Mouse (Mus musculus): ENCODE results near the gene Cpa5. TPM values are rescaled to one million over a fixed set of nuclear protein-coding genes. Genes with fewer than 3 reads are reported as not detected.

The Cpa5 gene
- polyA plus RNA-seq, 1 experiment from 2014 or later, result 0.16 TPM

DNA sequence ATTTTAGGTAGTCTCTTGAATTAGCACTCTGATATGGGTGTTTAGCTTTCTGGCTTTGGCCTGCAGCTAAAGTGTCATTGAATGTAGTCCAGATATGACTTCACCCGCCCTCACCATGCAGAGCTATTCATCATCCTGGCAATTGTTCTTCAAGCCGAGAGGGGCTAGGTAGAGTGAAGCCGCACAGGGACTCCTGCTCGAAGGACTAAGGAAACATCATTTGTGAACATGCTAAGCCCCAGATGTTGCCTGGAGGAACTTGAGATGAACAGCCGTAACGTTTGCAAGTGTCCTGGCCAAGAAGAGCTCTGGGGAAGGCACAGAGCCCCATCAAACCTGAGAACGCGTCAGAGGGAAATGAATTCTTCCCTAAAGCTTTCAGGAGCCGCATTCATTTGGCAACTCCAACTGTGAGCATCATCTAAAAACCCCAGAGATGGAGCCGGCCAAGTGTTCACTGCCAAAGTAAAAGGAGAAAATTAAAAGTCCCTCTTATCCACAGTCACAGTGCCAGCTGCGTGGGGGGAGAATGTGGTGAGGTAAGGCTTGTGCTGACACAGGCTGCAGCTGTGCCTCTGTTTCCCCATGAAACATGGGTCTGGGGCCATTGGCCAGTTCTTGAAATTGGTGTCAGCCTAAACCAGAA, 39.0 kb downstream of the Cpa5 start:
- H3K36me3 ChIP-seq (ENCODE audit: control insufficient read depth, insufficient read depth, low read length), result no peaks in the 10 kb centered on the region
- H3K4me3 ChIP-seq (ENCODE audit: low read depth, low read length), result no peak overlapping the region
- H3K4me2 ChIP-seq (replicated peaks; ENCODE audit: low read depth), result no peak overlapping the region
- H3K27ac ChIP-seq (replicated peaks), result peak overlapping the region; percentile 30; the same call in 1 of the 2 replicates
- 52% methylated on average over 11 of the region's 11 CpGs for WGBS
- H3K9ac ChIP-seq (ENCODE audit: low read length), result no peak overlapping the region
- H3K4me1 ChIP-seq (replicated peaks; ENCODE audit: control insufficient read depth, insufficient read depth), result no peaks in the 10 kb centered on the region
- no peak for DNase-seq (ENCODE audit: low spot score)
- peak; percentile 40; the same call in 1 of the 2 replicates for ATAC-seq (ENCODE audit: low FRiP score, low TSS enrichment)
- no peaks in the 10 kb centered on the region for H3K9me3 ChIP-seq (ENCODE audit: control insufficient read depth, low read length)
- no peaks in the 10 kb centered on the region for H3K27me3 ChIP-seq (ENCODE audit: control insufficient read depth, insufficient read depth, low read length)
- no peak for TF ChIP-seq EP300 (optimal IDR thresholded peaks at IDR 0.05)
- no peak for TF ChIP-seq CTCF (IDR thresholded peaks at IDR 0.05; ENCODE audit: low read depth)

DNA sequence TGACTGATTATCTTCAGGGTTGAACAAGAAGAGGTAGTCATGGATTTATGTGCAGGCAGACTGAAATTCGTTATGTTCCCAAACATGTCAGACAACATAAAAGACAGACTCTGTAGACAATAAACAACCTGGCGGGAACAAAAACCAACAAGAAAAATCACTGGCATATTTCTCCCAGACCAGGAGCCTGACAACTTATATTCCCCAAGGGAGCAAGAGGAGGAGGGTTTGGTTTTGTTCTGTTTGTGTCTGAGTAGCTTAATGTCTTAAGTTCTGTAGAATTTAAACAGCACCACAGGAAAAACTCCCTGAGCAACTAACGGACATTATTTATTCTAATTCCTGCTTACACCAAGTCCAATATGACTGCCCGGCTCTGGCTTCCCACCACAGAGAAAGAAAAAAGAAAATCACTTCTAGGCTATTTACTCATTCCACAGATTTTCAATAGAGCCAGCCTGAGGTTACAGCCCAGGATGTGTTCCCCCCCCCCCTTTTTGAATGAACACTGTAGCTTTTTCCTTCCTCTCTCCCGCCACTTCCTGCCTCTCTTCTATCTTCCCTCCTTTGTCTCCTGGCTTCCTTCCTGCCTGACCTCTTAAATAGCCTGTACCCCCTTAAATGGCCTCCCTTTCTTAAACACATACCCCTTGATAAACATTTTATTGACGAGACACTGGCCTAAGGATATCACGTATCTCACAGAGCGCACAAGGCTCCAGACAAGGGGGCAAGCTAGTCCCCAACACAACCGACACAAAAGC, 41.8 kb downstream of the Cpa5 start:
- peak overlapping the region; percentile 53 for H3K27ac ChIP-seq (replicated peaks)
- ATAC-seq (ENCODE audit: low FRiP score, low TSS enrichment) (no peak), DNase-seq (ENCODE audit: low spot score) (no peak)
- H3K4me2 ChIP-seq (replicated peaks; ENCODE audit: low read depth), result no peak overlapping the region
- no peak overlapping the region for H3K4me3 ChIP-seq (ENCODE audit: low read depth, low read length)
- H3K4me1 ChIP-seq (replicated peaks; ENCODE audit: control insufficient read depth, insufficient read depth), result no peaks in the 10 kb centered on the region
- WGBS, result 39% methylated on average over 9 of the region's 9 CpGs
- H3K9ac ChIP-seq (ENCODE audit: low read length), result no peak overlapping the region
- no peaks in the 10 kb centered on the region for H3K36me3 ChIP-seq (ENCODE audit: control insufficient read depth, insufficient read depth, low read length)
- no peaks in the 10 kb centered on the region for H3K27me3 ChIP-seq (ENCODE audit: control insufficient read depth, insufficient read depth, low read length)
- no peaks in the 10 kb centered on the region for H3K9me3 ChIP-seq (ENCODE audit: control insufficient read depth, low read length)
- no peak for TF ChIP-seq CTCF (IDR thresholded peaks at IDR 0.05; ENCODE audit: low read depth)
- TF ChIP-seq EP300 (optimal IDR thresholded peaks at IDR 0.05), result no peak

DNA sequence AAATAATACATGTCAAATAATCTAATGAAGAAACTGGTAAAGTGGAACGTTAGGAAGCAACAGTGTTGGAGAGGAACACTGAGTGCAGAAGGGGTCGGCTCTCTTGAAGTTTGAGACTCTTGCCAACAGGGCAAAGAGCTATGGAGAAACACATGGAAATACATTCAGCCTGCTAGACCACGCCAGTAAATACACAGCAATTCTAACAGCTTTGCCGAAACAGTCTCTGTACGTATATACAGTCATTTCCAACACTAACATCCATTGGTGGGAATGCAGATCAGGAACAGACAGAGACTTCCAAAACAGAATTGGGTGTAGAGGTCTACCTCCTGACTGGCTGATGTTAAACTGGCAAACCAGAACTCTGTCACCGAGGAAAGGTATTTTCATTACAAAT, 42.7 kb downstream of the Cpa5 start:
- Histone ChIP-seq H3K36me3 (ENCODE audit: control insufficient read depth, insufficient read depth, low read length) (no peaks in the 10 kb centered on the region), H3K9me3 (ENCODE audit: control insufficient read depth, low read length) (no peaks in the 10 kb centered on the region), H3K4me1 (replicated peaks; ENCODE audit: control insufficient read depth, insufficient read depth) (no peaks in the 10 kb centered on the region), H3K27ac (replicated peaks) (no peak overlapping the region; the same call in 1 of the 2 replicates), H3K4me2 (replicated peaks; ENCODE audit: low read depth) (no peak overlapping the region), H3K27me3 (ENCODE audit: control insufficient read depth, insufficient read depth, low read length) (no peaks in the 10 kb centered on the region), H3K9ac (ENCODE audit: low read length) (no peak overlapping the region), H3K4me3 (ENCODE audit: low read depth, low read length) (no peak overlapping the region)
- DNase-seq (ENCODE audit: low spot score), result no peak
- WGBS, result 51% methylated on average over 6 of the region's 6 CpGs
- TF ChIP-seq CTCF (IDR thresholded peaks at IDR 0.05; ENCODE audit: low read depth), result no peak
- no peak for TF ChIP-seq EP300 (optimal IDR thresholded peaks at IDR 0.05)
- no peak for ATAC-seq (ENCODE audit: low FRiP score, low TSS enrichment)

DNA sequence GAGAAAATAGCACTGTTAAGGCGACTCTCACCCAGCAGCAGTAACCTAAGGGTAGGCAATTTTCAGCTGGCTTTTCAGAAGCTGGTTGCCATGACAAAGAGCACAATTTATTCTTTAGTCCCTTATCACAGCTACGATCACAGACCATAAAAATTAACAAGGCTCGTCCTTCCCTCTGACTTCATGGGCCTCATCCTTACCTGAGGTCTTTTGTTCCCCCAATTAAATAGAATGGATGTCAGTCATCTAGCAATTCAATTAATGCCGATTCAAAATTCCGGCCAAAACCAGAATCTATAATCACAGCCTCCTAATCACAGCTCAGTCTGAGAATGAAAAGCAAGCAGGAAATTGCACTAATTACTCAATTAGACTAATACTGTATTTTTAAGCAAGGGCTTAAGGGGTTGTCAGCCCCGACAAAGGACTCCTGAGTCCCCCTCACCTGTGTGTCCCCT, 43.6 kb downstream of the Cpa5 start:
- Histone ChIP-seq H3K27me3 (ENCODE audit: control insufficient read depth, insufficient read depth, low read length) (no peaks in the 10 kb centered on the region), H3K9me3 (ENCODE audit: control insufficient read depth, low read length) (no peaks in the 10 kb centered on the region), H3K4me2 (replicated peaks; ENCODE audit: low read depth) (no peak overlapping the region), H3K36me3 (ENCODE audit: control insufficient read depth, insufficient read depth, low read length) (no peaks in the 10 kb centered on the region), H3K4me3 (ENCODE audit: low read depth, low read length) (no peak overlapping the region), H3K9ac (ENCODE audit: low read length) (no peak overlapping the region), H3K27ac (replicated peaks) (no peak overlapping the region), H3K4me1 (replicated peaks; ENCODE audit: control insufficient read depth, insufficient read depth) (no peaks in the 10 kb centered on the region)
- no peak for DNase-seq (ENCODE audit: low spot score)
- WGBS, result 59% methylated on average over 6 of the region's 6 CpGs
- TF ChIP-seq EP300 (optimal IDR thresholded peaks at IDR 0.05) (no peak), CTCF (IDR thresholded peaks at IDR 0.05; ENCODE audit: low read depth) (no peak)
- no peak for ATAC-seq (ENCODE audit: low FRiP score, low TSS enrichment)

DNA sequence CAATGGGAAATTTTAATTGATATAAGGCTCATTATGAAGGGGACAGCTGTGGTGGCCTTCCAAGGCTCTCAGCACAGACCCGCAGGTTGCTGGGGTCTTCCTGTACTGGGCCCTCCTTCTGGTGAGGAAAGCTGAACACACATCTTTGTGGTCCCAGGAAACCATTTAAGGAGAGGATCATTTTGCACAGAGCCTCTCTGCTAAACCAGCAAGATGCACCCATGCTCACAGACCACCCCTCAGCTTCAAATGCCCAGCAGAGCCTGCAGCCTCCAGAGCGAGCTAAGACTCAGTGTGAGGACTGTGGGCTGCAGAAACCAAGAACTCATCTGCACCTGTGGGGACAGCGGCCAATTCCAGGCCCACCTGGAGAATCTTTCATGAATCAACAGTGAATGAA, 44.1 kb downstream of the Cpa5 start:
- Histone ChIP-seq H3K27ac (replicated peaks) (no peak overlapping the region), H3K36me3 (ENCODE audit: control insufficient read depth, insufficient read depth, low read length) (no peaks in the 10 kb centered on the region), H3K9ac (ENCODE audit: low read length) (no peak overlapping the region), H3K4me3 (ENCODE audit: low read depth, low read length) (no peak overlapping the region), H3K4me2 (replicated peaks; ENCODE audit: low read depth) (no peak overlapping the region), H3K4me1 (replicated peaks; ENCODE audit: control insufficient read depth, insufficient read depth) (no peaks in the 10 kb centered on the region), H3K27me3 (ENCODE audit: control insufficient read depth, insufficient read depth, low read length) (no peaks in the 10 kb centered on the region), H3K9me3 (ENCODE audit: control insufficient read depth, low read length) (no peaks in the 10 kb centered on the region)
- ATAC-seq (ENCODE audit: low FRiP score, low TSS enrichment), result no peak
- DNase-seq (ENCODE audit: low spot score), result no peak
- TF ChIP-seq CTCF (IDR thresholded peaks at IDR 0.05; ENCODE audit: low read depth) (no peak), EP300 (optimal IDR thresholded peaks at IDR 0.05) (no peak)
- 87% methylated on average over 3 of the region's 3 CpGs for WGBS

GRCm38 (mm10) chr6:30657279-30657678, 46.5 kb downstream of the Cpa5 start:
- H3K27ac ChIP-seq (replicated peaks), result no peak overlapping the region
- 93% methylated on average over 12 of the region's 12 CpGs for WGBS
- no peak for ATAC-seq (ENCODE audit: low FRiP score, low TSS enrichment)
- H3K4me3 ChIP-seq (ENCODE audit: low read depth, low read length), result no peak overlapping the region
- H3K9me3 ChIP-seq (ENCODE audit: control insufficient read depth, low read length), result no peaks in the 10 kb centered on the region
- no peak overlapping the region for H3K4me2 ChIP-seq (replicated peaks; ENCODE audit: low read depth)
- TF ChIP-seq CTCF (IDR thresholded peaks at IDR 0.05; ENCODE audit: low read depth), result no peak
- TF ChIP-seq EP300 (optimal IDR thresholded peaks at IDR 0.05), result no peak
- no peak overlapping the region for H3K9ac ChIP-seq (ENCODE audit: low read length)
- no peaks in the 10 kb centered on the region for H3K4me1 ChIP-seq (replicated peaks; ENCODE audit: control insufficient read depth, insufficient read depth)
- no peaks in the 10 kb centered on the region for H3K27me3 ChIP-seq (ENCODE audit: control insufficient read depth, insufficient read depth, low read length)
- no peak for DNase-seq (ENCODE audit: low spot score)
- H3K36me3 ChIP-seq (ENCODE audit: control insufficient read depth, insufficient read depth, low read length), result no peaks in the 10 kb centered on the region

Data from stomach, postnatal 0 days (tissue).